Mouse (Mus musculus) forebrain, embryonic 12.5 days (tissue): ENCODE measurements around the gene Ube2l6. TPM values are rescaled to one million over a fixed set of nuclear protein-coding genes. Genes with fewer than 3 reads are reported as not detected.
A peak's percentile ranks its signal among the peaks of the same experiment; 100 is the strongest.

Source experiments
- ATAC-seq: fragments of 200-750 bp; cut with Nextera tagmentation; 2 replicates; pipeline ENCODE4 v1.8.0; 2017; ENCODE audit warnings: moderate TSS enrichment; ENCODE audit not compliant: low FRiP score
- H3K27ac ChIP-seq: fragments of 300-500 bp; sonication (generic); 2 replicates; pipeline ENCODE4 v1.5.1; 2016; ENCODE audit warnings: mild to moderate bottlenecking
- H3K27me3 ChIP-seq: fragments of 300-500 bp; sonication (generic); 2 replicates; pipeline ENCODE4 v1.6.1; 2016; ENCODE audit warnings: mild to moderate bottlenecking
- H3K36me3 ChIP-seq: fragments of 300-500 bp; sonication (generic); replicated peaks from 2 replicates; pipeline ENCODE4 v1.6.1; 2016; ENCODE audit warnings: mild to moderate bottlenecking
- H3K4me1 ChIP-seq: fragments of 300-500 bp; sonication (generic); 2 replicates; pipeline ENCODE4 v1.6.1; 2016
- H3K4me2 ChIP-seq: fragments of 300-500 bp; sonication (generic); 2 replicates; pipeline ENCODE4 v1.6.1; 2016; ENCODE audit warnings: mild to moderate bottlenecking, moderate library complexity
- H3K4me3 ChIP-seq: fragments of 300-500 bp; sonication (generic); replicated peaks from 2 replicates; pipeline ENCODE4 v1.5.1; 2016; ENCODE audit warnings: mild to moderate bottlenecking
- H3K9ac ChIP-seq: fragments of 300-500 bp; sonication (generic); 2 replicates; pipeline ENCODE4 v1.6.1; 2016; ENCODE audit warnings: mild to moderate bottlenecking
- H3K9me3 ChIP-seq: fragments of 300-500 bp; sonication (generic); 2 replicates; pipeline ENCODE4 v1.6.1; 2016
- WGBS: fragments of 180-500 bp; shearing (Covaris S2); methylation state at CpG from one replicate; pipeline ENCODE4 v1.1.7; 2016; 5-methylcytosine and 5-hydroxymethylcytosine counted together
- polyA plus RNA-seq: library from polyadenylated mRNA; unstranded; fragments of >200 nt; fragmentation: Nextera tagmentation; extraction: Ambion mirVana; gene quantifications from 2 replicates; pipeline ENCODE4 v1.2.1, GENCODE M21; 2016

Gene Ube2l6
- polyA plus RNA-seq, 1 experiment from 2014 or later = 30.5 TPM

- WGBS = under 1% methylated on average over 15 of the region's 15 CpGs
Observed at GRCm38 (mm10) chr2:84774751-84775150, 23.9 kb upstream of the Ube2l6 start.

GRCm38 (mm10) chr2:84775241-84775640 lies 23.4 kb upstream of the Ube2l6 start, which contains the start of gene Serping1:
Gene Serping1 (minus strand): TSS chr2:84775444.
- H3K36me3 ChIP-seq = no peaks in the 10 kb centered on the region
- no peaks in the 10 kb centered on the region for H3K9me3 ChIP-seq
- ATAC-seq = no peak
- peak within 1 kb of the TSS; percentile 55 for H3K9ac ChIP-seq
- WGBS = 67% methylated on average over 9 of the region's 9 CpGs
- H3K27ac ChIP-seq = peak within 1 kb of the TSS; percentile 85
- peak within 1 kb of the TSS; percentile 27 for H3K4me3 ChIP-seq
- H3K4me2 ChIP-seq = peak within 1 kb of the TSS; percentile 55
- peaks cover 19% of the 10 kb centered on the region for H3K4me1 ChIP-seq
- H3K27me3 ChIP-seq = no peaks in the 10 kb centered on the region

More at GRCm38 (mm10) chr2:84774751-84775150, 23.9 kb upstream of the Ube2l6 start:
- no peaks in the 10 kb centered on the region for H3K36me3 ChIP-seq
- peak; percentile 90 for ATAC-seq
- H3K27ac ChIP-seq = peak overlapping the region; percentile 85
- no peaks in the 10 kb centered on the region for H3K27me3 ChIP-seq
- H3K9ac ChIP-seq = peak overlapping the region; percentile 55
- H3K9me3 ChIP-seq = no peaks in the 10 kb centered on the region
- peak overlapping the region; percentile 55 for H3K4me2 ChIP-seq
- H3K4me1 ChIP-seq = peaks cover 19% of the 10 kb centered on the region
- H3K4me3 ChIP-seq = peak overlapping the region; percentile 27

DNA sequence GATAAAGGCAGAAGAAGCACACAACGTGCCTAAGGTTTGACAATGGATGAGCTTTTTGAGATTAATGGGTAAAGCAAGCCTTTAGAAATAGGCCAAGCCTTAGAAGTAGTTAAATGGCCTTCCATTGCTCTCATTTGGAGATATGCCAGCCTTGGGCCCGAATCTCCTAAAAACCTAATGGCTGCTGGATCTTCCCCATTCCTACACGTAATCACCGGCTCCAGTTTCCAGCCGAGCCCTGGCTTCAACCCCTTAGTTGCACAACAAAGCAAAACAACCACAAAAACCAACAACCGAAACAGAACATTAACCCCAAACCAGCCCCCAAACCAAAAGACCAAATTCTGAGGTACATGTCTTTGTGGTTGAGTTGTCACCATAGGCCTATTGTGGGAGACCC lies 23.0 kb upstream of the Ube2l6 start:
- WGBS = 79% methylated on average over 6 of the region's 6 CpGs
- no peak overlapping the region for H3K4me3 ChIP-seq
- peak overlapping the region; percentile 85 for H3K27ac ChIP-seq
- no peak overlapping the region for H3K9ac ChIP-seq
- H3K4me2 ChIP-seq = no peak overlapping the region
- no peaks in the 10 kb centered on the region for H3K27me3 ChIP-seq
- no peaks in the 10 kb centered on the region for H3K36me3 ChIP-seq
- no peaks in the 10 kb centered on the region for H3K9me3 ChIP-seq
- ATAC-seq = no peak
- peaks cover 19% of the 10 kb centered on the region for H3K4me1 ChIP-seq

DNA sequence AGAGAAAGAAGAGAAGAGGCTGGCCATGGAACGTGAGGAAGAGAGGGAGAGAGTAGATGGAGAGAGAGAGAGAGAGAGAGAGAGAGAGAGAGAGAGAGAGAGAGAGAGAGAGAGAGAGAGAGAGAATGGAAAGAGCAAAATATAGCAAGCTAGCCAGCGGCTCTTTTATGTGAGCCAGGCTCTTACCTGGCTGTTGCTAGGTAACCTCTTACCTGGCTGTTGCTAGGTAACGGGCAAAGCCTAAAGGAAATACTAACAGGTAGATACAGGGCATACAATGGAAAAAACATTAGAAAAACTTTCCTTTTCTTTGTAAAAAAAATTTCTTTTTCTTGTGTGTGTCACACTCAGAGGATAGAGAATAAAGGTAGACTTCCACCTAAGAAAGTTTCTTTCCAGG lies 20.9 kb upstream of the Ube2l6 start:
- H3K27ac ChIP-seq = no peak overlapping the region

GRCm38 (mm10) chr2:84779210-84779609 lies 19.4 kb upstream of the Ube2l6 start:
- no peak for ATAC-seq
- no peak overlapping the region for H3K9ac ChIP-seq
- H3K4me3 ChIP-seq = no peak overlapping the region
- 61% methylated on average over 6 of the region's 6 CpGs for WGBS
- H3K4me1 ChIP-seq = peaks cover 13% of the 10 kb centered on the region
- H3K36me3 ChIP-seq = no peaks in the 10 kb centered on the region
- no peaks in the 10 kb centered on the region for H3K9me3 ChIP-seq
- no peak overlapping the region for H3K27ac ChIP-seq
- no peak overlapping the region for H3K4me2 ChIP-seq
- no peaks in the 10 kb centered on the region for H3K27me3 ChIP-seq

More for the DNA sequence above, 20.9 kb upstream of the Ube2l6 start:
- H3K9me3 ChIP-seq = no peaks in the 10 kb centered on the region
- no peak for ATAC-seq
- H3K36me3 ChIP-seq = no peaks in the 10 kb centered on the region
- H3K4me3 ChIP-seq = no peak overlapping the region
- WGBS = 53% methylated on average over 3 of the region's 3 CpGs
- H3K4me1 ChIP-seq = peaks cover 19% of the 10 kb centered on the region
- H3K4me2 ChIP-seq = no peak overlapping the region
- H3K27me3 ChIP-seq = no peaks in the 10 kb centered on the region
- no peak overlapping the region for H3K9ac ChIP-seq

DNA sequence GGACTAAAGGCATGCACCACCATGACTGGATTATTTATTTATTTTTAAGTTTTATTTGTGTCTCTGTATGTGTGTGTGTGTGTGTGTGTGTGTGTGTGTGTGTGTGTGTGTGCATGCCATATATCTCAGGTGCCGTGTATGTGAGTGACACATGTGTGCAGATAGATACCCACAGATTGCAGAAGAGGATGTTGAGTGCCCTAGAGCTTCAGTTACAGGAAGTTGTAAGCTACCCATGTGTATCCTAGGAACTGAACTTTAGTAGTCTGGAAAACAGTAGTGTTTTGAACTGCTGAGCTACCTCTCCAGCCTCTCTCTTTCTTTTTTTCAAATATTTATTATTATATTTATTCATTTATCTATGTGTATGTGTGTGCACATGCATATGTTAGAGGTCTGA lies 15.3 kb upstream of the Ube2l6 start:
- H3K4me2 ChIP-seq = no peak overlapping the region
- no peaks in the 10 kb centered on the region for H3K36me3 ChIP-seq
- no peaks in the 10 kb centered on the region for H3K9me3 ChIP-seq
- ATAC-seq = no peak
- H3K9ac ChIP-seq = no peak overlapping the region
- 100% methylated on average over 1 of the region's 1 CpGs for WGBS
- no peak overlapping the region for H3K4me3 ChIP-seq
- H3K4me1 ChIP-seq = no peaks in the 10 kb centered on the region
- H3K27me3 ChIP-seq = no peaks in the 10 kb centered on the region
- H3K27ac ChIP-seq = no peak overlapping the region

GRCm38 (mm10) chr2:84783840-84784566 lies 14.6 kb upstream of the Ube2l6 start:
- Histone ChIP-seq H3K4me1 (no peaks in the 10 kb centered on the region), H3K27ac (no peak overlapping the region), H3K4me2 (no peak overlapping the region), H3K9ac (no peak overlapping the region), H3K36me3 (no peaks in the 10 kb centered on the region), H3K4me3 (no peak overlapping the region), H3K27me3 (no peaks in the 10 kb centered on the region), H3K9me3 (no peaks in the 10 kb centered on the region)
- ATAC-seq = no peak
- WGBS = 88% methylated on average over 3 of the region's 3 CpGs

DNA sequence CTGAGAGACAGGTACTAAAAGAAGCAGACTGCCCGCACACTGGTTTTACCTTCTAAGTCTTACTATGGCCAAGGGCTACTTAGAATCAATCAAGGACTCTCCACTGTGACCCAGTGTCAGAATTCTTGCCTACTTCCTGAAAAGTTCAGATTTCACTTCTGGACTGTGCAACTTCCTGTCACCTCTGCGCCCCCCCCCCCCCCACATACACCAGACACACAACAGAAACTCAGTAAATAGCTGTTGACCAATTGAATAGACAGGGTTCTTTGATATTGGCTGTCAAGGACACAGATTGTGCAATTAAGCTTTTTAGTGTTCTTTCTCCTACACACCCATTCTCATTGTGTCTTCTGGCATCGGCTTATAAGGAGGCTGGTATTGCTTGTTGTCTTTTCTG lies 10.3 kb upstream of the Ube2l6 start:
- WGBS = 93% methylated on average over 3 of the region's 3 CpGs
- no peaks in the 10 kb centered on the region for H3K36me3 ChIP-seq
- no peak overlapping the region for H3K27ac ChIP-seq
- no peak overlapping the region for H3K9ac ChIP-seq
- H3K27me3 ChIP-seq = 0 out of 2 replicates have a peak, but pooled peaks cover 4% of the 10 kb centered on the region
- ATAC-seq = no peak
- H3K4me3 ChIP-seq = no peak overlapping the region
- H3K4me2 ChIP-seq = no peak overlapping the region
- H3K4me1 ChIP-seq = no peaks in the 10 kb centered on the region
- H3K9me3 ChIP-seq = no peaks in the 10 kb centered on the region

DNA sequence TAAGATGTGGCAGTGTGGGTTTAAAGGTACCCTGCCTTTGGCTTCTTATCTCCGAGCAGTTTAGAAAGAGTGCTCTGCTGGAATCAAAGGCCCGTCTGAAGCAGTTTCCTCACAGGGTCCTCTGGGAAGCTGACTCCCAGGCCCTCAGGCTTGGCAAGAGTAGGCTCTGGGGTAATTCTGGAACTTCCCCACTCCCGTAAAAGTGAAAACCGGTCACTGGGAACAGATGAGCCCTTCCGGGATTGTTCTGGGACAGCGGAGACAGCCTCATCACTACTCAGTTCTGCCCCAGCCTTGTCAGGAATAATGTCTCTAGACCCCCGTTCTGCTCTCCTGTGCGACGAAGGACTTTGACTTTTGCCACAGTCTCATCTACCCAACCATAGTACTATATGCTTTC lies 8.2 kb upstream of the Ube2l6 start:
- Histone ChIP-seq H3K27me3 (0 out of 2 replicates have a peak, but pooled peaks cover 4% of the 10 kb centered on the region), H3K27ac (no peak overlapping the region), H3K4me3 (no peak overlapping the region), H3K9me3 (0 out of 2 replicates have a peak, but pooled peaks cover 8% of the 10 kb centered on the region), H3K36me3 (no peaks in the 10 kb centered on the region), H3K9ac (no peak overlapping the region), H3K4me1 (no peaks in the 10 kb centered on the region), H3K4me2 (no peak overlapping the region)
- ATAC-seq = no peak
- 57% methylated on average over 9 of the region's 9 CpGs for WGBS

GRCm38 (mm10) chr2:84792516-84792915 lies 6.1 kb upstream of the Ube2l6 start:
- no peak overlapping the region for H3K9ac ChIP-seq
- no peak for ATAC-seq
- 0 out of 2 replicates have a peak, but pooled peaks cover 4% of the 10 kb centered on the region for H3K27me3 ChIP-seq
- H3K4me1 ChIP-seq = no peaks in the 10 kb centered on the region
- no peak overlapping the region for H3K4me2 ChIP-seq
- 0 out of 2 replicates have a peak, but pooled peaks cover 12% of the 10 kb centered on the region for H3K9me3 ChIP-seq
- no peak overlapping the region for H3K27ac ChIP-seq
- H3K36me3 ChIP-seq = no peaks in the 10 kb centered on the region
- H3K4me3 ChIP-seq = no peak overlapping the region
- 90% methylated on average over 3 of the region's 3 CpGs for WGBS

DNA sequence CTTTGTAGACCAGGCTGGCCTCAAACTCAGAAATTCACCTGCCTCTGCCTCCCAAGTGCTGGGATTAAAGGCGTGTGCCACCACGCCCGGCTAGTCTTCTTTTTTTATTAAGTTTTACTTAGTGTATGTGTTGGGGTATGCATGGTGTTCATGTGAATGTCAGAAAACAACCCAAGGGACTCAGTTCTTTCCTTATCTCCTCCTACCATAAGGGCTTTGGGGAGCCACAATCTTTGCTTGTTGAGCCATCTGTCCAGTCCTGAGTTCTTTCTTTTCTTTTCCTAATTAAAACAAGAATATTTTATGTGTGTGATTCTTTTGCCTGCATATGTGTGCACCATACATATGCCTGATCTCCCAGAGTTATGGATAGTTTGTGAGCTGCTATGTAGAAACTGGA lies 5.5 kb upstream of the Ube2l6 start:
- Histone ChIP-seq H3K4me1 (0 out of 2 replicates have a peak, but pooled peaks cover 4% of the 10 kb centered on the region), H3K4me2 (no peak overlapping the region), H3K9ac (no peak overlapping the region), H3K36me3 (no peaks in the 10 kb centered on the region), H3K4me3 (no peak overlapping the region), H3K27ac (no peak overlapping the region), H3K9me3 (0 out of 2 replicates have a peak, but pooled peaks cover 12% of the 10 kb centered on the region), H3K27me3 (0 out of 2 replicates have a peak, but pooled peaks cover 4% of the 10 kb centered on the region)
- 87% methylated on average over 3 of the region's 3 CpGs for WGBS
- no peak for ATAC-seq

DNA sequence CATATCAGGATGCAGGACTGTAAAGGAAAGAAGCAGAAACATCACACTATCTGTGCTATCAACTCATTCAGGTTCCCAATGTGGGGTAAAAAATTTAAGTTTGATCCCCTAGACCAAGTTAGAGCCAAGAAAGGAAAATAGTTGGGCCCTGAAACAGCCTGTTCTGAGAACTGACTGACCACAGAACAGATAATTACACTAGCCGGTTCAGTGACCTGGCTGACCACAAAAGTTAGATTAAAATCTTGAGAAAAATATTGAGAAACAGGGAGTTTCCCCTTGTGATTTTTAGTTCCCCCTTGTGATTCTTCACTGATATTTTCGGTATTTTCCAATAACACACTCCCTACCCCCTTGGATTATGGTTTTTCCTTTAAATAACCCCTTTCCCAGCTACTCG lies 4.8 kb upstream of the Ube2l6 start:
- 91% methylated on average over 3 of the region's 3 CpGs for WGBS
- Histone ChIP-seq H3K36me3 (no peaks in the 10 kb centered on the region), H3K4me2 (no peak overlapping the region), H3K4me3 (no peak overlapping the region), H3K9ac (no peak overlapping the region), H3K4me1 (0 out of 2 replicates have a peak, but pooled peaks cover 5% of the 10 kb centered on the region), H3K27ac (no peak overlapping the region), H3K9me3 (0 out of 2 replicates have a peak, but pooled peaks cover 12% of the 10 kb centered on the region), H3K27me3 (0 out of 2 replicates have a peak, but pooled peaks cover 4% of the 10 kb centered on the region)
- no peak for ATAC-seq
